Mouse (Mus musculus) spleen, postnatal 14 days (tissue): Measurements from ENCODE around the gene Cideb.

Experiments used
- DNase-seq, 2 experiments: peaks; one replicate each; pipeline ENCODE4 v3.0.0; 2021 to 2022; ENCODE audit warnings: low spot score in 2 of 2

The Cideb gene

DNA sequence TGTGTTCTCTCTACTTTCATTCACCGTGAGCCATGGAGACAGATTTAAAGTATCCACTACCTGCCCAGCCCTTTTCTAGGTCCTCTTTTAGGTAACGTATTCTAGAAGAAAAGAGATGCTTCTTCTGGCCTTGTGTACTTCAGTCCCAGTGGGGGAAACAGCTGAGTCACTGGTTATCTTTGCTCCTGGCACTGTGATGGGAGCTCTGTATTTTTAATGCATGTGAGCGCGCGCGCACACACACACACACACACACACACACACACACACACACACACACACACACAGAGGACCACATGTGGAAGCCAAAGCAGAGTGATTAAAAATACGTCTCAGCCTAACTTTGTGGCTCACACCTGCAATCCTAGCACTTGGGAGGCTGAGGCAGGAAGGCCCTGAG lies 34.8 kb downstream of the Cideb start:
- no peak for DNase-seq

DNA sequence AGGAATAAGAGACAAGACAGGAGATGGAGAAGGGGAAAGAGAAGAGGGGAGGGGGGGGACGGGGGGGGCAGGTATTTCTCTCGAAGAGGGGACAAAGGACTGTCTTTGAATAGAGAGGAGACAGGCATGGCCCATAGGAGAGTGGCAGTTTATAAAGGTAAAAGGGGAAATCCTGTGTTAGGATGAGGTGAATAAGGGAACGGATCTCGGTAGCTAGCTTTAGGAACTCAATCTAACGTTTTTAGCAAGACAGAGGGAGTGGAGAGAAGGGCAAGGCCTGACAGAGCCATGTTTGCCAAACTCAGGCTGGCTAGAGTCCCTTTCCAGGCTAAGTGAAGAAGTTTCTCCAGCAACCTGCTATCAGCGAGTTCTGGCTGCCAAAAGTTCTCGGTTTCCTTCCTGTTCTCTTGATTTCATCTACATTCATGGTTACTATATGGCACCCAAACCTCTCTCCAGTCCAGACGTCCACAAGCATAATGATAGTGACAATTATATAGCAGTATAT lies 35.8 kb downstream of the Cideb start:
- DNase-seq, result no peak

DNA sequence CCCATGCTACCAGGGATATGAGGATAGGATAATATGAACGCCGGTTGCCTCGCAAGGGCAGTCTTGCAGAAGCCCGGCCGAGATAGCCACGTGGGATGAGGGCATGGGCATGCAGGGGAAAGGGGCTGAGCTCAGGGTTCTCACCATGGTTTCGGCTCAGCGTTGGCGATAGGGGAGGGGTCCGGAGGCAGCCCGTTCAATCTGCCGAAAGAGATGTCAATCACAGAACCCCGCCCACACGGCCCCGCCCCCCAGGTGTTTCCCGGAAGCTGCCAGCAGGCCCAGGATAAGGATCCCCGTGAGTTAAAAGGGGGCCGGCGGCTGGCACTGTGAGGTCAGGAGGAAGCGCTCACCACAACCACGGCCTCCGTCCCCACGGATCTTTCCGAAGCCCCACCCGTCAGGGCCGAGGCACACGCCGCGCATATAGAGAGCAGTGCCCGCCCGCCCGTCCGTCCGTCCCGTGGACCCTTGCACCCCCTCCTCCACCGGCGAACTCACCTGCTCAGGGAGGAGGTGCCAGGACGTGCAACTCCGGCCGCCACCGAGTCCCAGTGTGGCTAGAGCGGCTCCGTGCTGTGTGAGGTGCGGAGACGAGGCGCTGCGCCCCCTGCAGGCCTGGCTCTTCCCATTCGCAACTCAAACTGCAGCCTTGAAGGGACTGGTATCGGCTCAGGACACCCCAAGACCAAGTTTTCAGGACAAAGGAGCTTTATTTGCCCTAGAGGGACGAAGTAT lies 36.4 kb downstream of the Cideb start, which contains the start of gene Rabggta:
Gene Rabggta, minus strand, starts transcription at position 564 of the 738 bp plus-strand sequence.
- peak; percentile 85 to 90 for DNase-seq

DNA sequence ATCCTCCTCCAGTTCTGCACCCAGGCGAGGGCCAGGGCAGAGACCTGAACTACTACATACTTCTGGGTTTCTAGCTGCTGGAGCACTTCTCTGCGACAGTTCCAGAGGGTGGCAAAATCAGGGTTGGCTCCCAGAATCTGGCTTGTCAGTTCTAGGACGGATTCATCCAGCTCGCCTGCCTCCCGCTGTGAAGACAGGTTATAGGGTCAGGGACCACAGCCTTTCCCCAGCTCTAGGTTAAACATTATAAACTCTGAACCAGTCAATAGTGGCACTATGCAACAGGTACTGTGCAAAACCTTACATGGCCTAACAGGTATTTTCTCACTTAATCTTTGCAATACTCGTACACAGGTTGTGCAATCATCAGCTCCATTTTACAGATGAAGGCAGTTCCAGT lies 37.2 kb downstream of the Cideb start:
- no peak for DNase-seq

DNA sequence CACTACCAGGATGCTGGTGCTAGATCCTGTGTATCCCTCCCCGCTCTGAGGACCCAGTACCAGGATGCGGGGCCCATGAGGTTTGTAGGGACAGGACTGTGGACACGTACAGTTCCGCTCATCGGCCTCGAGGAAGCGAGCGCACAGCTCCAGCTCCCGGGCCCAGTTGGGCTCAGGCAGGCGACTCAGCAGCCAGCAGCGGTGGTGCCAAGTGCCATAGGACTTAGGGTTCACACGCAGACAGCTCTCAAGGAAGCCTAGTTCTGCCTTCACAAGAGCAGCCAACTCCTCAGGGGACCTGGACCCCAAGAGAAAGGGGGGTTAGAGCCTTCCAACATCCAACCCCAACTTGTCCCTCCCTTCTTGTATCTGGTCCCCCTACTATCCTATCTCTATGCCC lies 37.6 kb downstream of the Cideb start:
- DNase-seq, result no peak

DNA sequence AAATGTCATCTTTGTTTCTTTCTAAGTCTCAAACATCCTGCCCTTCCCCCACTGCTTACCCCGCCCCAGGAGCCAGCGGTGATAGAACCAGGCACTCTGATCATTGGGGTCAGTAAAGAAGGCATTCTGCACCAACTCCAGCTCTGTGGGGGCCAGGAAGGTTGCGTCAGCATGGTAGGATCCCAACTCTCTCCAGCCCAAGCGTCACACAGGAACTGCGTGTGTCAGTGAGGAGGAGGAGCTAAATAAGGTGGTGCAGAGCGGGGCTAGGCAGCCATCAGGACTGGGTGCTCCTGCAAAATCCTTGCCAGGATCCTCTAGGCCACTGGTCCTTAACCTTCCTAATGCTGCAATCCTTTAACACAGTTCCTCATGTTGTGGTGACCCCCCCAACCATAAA lies 38.5 kb downstream of the Cideb start:
- DNase-seq, result no peak

DNA sequence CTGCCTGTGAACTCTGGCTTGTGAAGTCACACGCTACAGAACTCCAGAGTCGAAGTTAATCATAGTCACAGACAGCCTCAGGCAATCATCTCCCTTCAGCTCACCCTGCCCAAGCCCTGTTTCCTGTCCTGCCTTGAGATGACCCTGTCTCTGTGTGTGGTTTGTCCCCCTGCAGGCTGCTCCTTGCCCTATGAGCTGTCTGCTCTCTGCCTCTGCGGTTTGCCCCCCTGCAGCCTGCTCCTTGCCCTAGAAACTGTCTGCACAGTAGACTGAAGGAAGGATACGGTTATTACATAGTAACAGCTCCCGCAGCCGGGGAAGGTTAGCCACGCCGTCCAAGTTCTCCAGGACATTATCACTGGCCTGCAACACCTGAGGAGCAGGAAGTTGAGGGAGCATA lies 41.4 kb downstream of the Cideb start:
- DNase-seq, result no peak

DNA sequence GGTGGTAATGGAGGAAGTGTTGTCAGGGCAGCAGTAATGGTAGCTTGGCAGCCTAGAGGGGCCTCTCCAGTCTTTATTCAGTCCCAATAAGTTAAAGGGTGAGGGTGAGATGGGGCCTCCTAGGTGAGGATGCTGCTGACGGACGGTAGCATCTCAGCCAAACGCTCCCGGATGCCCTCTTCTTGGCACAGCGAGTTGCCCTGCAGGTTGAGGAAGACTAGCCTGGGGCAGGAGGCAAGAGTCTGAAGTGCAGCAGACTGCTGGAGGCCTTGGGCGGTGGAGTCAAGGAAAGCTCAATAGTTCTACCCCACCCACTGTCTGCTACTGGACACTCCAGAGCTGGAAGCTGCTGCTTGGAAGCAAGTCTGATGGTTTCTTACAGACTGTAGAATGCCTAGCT lies 42.0 kb downstream of the Cideb start:
- DNase-seq, result no peak

DNA sequence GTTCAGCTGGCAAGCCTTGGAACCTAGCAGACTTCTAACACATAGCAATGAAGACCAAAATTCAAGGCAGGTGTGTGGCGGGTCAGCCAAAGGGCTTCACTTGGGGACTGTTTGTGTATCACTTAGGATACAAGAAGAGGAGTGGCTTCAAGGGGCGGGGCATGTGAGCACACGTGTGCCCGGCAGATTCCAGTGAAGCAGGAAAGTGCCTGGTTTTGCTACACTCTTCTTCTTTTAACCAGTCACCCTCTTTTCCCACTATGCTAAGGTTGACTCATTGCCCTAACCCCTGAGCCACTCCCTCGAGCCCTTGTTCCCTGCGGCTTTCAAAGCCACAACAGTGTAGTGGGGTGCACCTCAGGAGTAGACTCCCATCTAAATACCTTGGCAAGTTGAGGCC lies 43.4 kb downstream of the Cideb start:
- no peak for DNase-seq

DNA sequence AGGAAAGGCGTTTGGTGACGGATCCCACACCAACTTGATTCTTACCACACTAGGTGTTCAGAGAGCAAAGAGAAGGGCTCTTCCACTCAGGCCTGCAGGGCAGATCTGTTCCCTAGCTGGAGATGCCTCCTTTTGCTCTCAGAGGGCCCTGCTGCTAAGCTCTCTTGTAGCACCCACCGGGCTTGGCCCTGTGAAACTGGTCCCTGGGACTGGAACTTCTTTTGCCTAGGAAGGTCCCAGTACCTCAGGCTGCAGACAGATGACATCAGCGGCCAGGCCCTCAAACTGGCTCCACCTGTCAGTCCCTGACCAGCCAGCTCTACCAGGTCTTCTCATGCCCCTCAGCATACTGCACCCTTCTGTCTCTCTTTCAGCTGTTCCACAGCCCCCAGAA lies 44.5 kb downstream of the Cideb start, which contains the start of gene Tgm1:
Gene Tgm1, minus strand, starts transcription at position 198 of the 394 bp plus-strand sequence.
- no peak for DNase-seq

DNA sequence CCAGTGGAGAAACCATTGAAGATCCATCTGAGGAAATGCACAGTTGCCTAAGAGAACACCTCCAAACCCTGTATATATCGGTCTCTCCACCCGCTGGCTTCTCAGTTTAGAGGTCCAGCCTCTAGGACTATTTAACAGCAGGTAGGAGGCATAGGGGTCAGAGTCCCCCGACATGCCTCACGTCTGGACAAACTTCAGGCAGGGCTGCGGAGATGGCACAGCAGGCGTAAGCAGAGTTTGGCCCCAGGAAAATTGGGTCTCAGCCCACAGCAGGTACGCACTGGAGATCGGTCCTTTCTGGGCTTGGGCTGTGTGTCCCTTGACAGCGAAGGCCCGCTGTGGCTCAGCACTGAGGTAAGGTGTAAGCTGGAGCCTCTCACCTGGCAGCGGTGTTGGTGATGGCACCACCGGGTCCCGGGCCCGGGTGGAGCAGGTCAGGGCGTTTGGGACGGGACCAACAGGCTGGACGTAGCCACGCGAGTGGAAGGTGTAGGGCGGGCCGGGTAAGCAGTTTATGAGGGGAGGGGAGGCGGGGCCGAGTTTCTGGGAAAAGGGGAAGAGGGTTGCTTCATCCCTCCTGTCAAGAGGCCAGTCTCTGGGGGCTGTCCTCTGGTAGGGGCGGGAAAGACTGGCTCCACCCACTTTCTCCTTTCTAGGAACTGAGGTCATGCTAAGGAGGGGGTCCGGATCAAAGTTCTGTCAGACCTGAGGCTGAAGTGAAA lies 45.1 kb downstream of the Cideb start:
- DNase-seq, result no peak

DNA sequence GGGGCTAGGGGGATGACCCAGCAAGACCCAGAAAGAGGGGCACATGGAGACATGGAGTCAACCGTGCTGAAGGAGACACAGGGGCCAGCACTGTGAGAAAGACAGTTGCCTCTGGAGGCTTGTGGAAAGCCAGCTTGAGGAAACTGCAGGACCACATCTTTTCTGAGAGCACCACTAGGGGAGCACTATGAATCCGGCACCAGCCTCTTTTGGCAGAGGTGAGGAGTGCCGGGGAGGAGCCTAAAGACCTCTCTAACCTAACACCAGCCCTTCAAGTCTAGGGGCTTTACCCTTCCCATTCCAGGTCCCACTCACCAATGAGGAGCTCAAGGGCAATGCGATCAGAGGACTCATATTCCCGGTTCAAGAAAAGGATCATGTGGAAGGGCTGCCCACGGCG lies 46.5 kb downstream of the Cideb start:
- no peak for DNase-seq

DNA sequence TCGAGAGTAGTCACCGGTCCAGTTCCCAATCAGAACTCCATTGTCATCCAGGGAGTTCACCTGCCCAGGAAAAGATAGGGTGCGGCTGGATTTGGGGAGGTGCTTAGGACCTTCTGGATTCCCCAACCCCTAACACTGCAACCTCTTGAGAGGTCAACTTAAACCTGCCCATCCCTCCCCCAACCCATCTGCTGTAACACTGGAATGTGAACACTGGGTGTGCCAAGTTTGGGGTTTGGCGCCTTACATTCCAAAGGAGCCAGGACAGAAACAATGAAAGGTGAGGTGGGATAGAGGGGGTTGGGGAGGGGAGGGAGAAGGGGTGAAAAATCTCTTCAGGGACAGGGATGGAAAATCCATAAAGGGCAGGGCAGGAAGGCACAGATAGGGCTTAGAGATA lies 48.7 kb downstream of the Cideb start:
- DNase-seq, result no peak

DNA sequence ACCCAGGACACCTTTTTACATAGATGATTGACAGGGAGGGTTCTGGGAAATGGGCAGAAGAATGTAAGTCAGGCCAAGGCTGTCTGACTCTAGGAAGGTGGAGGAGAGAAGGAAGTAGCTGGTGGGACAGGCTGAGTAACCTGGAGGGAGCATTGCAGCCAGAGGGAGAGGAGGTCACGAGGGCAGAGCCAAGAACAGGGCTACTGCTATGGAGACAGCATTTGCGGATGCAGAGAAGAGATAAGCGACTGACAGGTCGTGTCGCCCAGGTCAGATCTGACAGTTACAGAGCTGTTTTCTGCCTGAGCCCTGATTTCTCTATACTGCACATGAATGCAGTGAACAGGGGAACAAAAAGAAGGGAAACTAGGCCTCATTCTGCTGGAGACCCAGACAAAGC lies 50.9 kb downstream of the Cideb start:
- no peak for DNase-seq

DNA sequence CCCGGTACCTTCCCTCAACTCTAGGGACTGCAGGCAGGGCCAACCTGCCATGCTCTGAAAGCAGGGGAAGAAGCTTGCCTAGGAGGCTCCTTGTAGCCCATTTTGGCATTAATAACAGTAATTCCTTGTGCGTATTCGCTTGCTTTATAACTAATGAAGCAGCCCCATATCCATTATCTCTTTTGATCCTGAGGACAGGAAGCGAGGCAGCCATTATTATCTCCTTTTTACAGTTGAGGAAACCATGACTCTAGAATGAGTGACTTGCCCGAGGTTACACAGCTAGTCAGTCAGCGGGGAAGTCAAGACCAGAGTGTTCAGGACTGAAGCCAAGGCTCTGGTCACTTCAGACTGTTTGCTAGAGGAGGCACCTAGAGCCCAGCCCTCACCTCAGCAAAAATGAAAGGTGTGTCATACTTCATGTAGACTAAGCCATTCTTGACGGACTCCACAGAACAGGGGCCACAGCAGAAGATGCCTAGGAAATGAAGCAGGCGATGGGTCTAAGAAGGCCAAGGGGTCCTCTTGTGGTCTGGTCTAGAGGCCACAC lies 52.1 kb downstream of the Cideb start:
- no peak for DNase-seq
